In genomic region chr14:79076560-79077300, GRCm38 (mm10) we compare ENCODE assay signal across 11 mouse cellular contexts.
A peak's percentile ranks its signal among the peaks of the same experiment; 100 is the strongest.
DNase-seq lines count a peak whose midpoint lies in the region; ATAC-seq and TF ChIP-seq lines count a peak whose summit lies in the region.
"Had no signal": no experiment of that assay in that cellular context is flagged by ENCODE, and none has a peak within 500 bp of the region (broad histone marks: within the 10 kb centered on the region; RNA-seq: fewer than 3 reads in every experiment).

No protein-coding gene starts in this region.

- 0 out of 2 replicates have a peak, but pooled peaks cover 6% of the 10 kb centered on the region for H3K4me1 ChIP-seq in kidney, embryonic 14.5 days (ENCODE audit: control insufficient read depth, insufficient read depth, low read length)
- 0 out of 2 replicates have a peak, but pooled peaks cover 4% of the 10 kb centered on the region for H3K4me1 ChIP-seq in stomach, embryonic 14.5 days (ENCODE audit: control insufficient read depth, insufficient read depth, low read length)
- no peaks in the 10 kb centered on the region for H3K4me1 ChIP-seq in liver, postnatal 0 days (ENCODE audit: insufficient read depth)
- H3K4me1 ChIP-seq: midbrain, embryonic 13.5 days had no signal

- H3K36me3 ChIP-seq in kidney, embryonic 14.5 days (ENCODE audit: control insufficient read depth, insufficient read depth, low read length) = no peaks in the 10 kb centered on the region
- no peaks in the 10 kb centered on the region for H3K36me3 ChIP-seq in stomach, embryonic 14.5 days (ENCODE audit: control insufficient read depth, insufficient read depth, low read length)
- H3K36me3 ChIP-seq in liver, postnatal 0 days (replicated peaks; ENCODE audit: insufficient read depth, low read length) = 0 out of 2 replicates have a peak, but pooled peaks cover 3% of the 10 kb centered on the region
- H3K36me3 ChIP-seq: midbrain, embryonic 13.5 days had no signal

- no peak for TF ChIP-seq CTCF in liver, postnatal 0 days (IDR thresholded peaks at IDR 0.05; ENCODE audit: low read depth)

- WGBS in kidney, embryonic 14.5 days = 56% methylated on average over 9 of the region's 9 CpGs
- 60% methylated on average over 9 of the region's 9 CpGs for WGBS in stomach, embryonic 14.5 days
- WGBS in liver, postnatal 0 days (ENCODE audit: insufficient replicate concordance) = 78% methylated on average over 9 of the region's 9 CpGs

- no peak overlapping the region for H3K9ac ChIP-seq in kidney, embryonic 14.5 days (ENCODE audit: low read depth, low read length)
- no peak overlapping the region for H3K9ac ChIP-seq in stomach, embryonic 14.5 days (replicated peaks; ENCODE audit: low read depth, low read length)
- H3K9ac ChIP-seq in liver, postnatal 0 days (replicated peaks) = no peak overlapping the region
- H3K9ac ChIP-seq: midbrain, embryonic 13.5 days had no signal

- H3K4me2 ChIP-seq in kidney, embryonic 14.5 days (replicated peaks; ENCODE audit: low read depth, low read length) = no peak overlapping the region
- no peak overlapping the region for H3K4me2 ChIP-seq in stomach, embryonic 14.5 days (replicated peaks; ENCODE audit: low read depth, low read length)
- no peak overlapping the region for H3K4me2 ChIP-seq in liver, postnatal 0 days (ENCODE audit: low read depth, low read length)
- H3K4me2 ChIP-seq: midbrain, embryonic 13.5 days had no signal

- no peak overlapping the region for H3K4me3 ChIP-seq in kidney, embryonic 14.5 days (ENCODE audit: low read length)
- H3K4me3 ChIP-seq in stomach, embryonic 14.5 days (ENCODE audit: low read depth, low read length) = no peak overlapping the region
- no peak overlapping the region for H3K4me3 ChIP-seq in liver, postnatal 0 days (ENCODE audit: low read depth, low read length)
- H3K4me3 ChIP-seq: midbrain, embryonic 13.5 days had no signal

- no peak overlapping the region for H3K27ac ChIP-seq in kidney, embryonic 14.5 days (ENCODE audit: low read depth, low read length)
- peak overlapping the region; percentile 18; the same call in 1 of the 2 replicates for H3K27ac ChIP-seq in stomach, embryonic 14.5 days (ENCODE audit: low read length)
- no peak overlapping the region for H3K27ac ChIP-seq in liver, postnatal 0 days (ENCODE audit: low read depth)
- H3K27ac ChIP-seq: midbrain, embryonic 13.5 days had no signal

- intact Hi-C loops in heart, postnatal 36 days (cut with DNase I) = loop anchor here (2.0 kb wide), 1 partner anchor 24 kb away; no protein-coding TSS in a partner anchor

- no peaks in the 10 kb centered on the region for H3K27me3 ChIP-seq in kidney, embryonic 14.5 days (ENCODE audit: control insufficient read depth, insufficient read depth, low read length)
- no peaks in the 10 kb centered on the region for H3K27me3 ChIP-seq in stomach, embryonic 14.5 days (ENCODE audit: control insufficient read depth, insufficient read depth, low read length)
- H3K27me3 ChIP-seq in liver, postnatal 0 days (ENCODE audit: insufficient read depth, low read length) = no peaks in the 10 kb centered on the region
- H3K27me3 ChIP-seq: midbrain, embryonic 13.5 days had no signal

- no peaks in the 10 kb centered on the region for H3K9me3 ChIP-seq in kidney, embryonic 14.5 days (ENCODE audit: control insufficient read depth, low read length)
- H3K9me3 ChIP-seq in stomach, embryonic 14.5 days (ENCODE audit: control insufficient read depth, low read depth, low read length) = no peaks in the 10 kb centered on the region
- H3K9me3 ChIP-seq in liver, postnatal 0 days (ENCODE audit: low read length) = no peaks in the 10 kb centered on the region
- H3K9me3 ChIP-seq: G1E; midbrain, embryonic 13.5 days had no signal

- DNase-seq in kidney, adult 11 months = no peak
- peak; percentile 76 for DNase-seq in fibroblast of lung, adult 2 months (ENCODE audit: low read depth)
- peak; percentile 11 to 33 for DNase-seq in heart, postnatal 36 days
- DNase-seq in liver, postnatal 0 days = no peak
- DNase-seq in ovary, postnatal 36 days (ENCODE audit: low spot score) = no peak
- DNase-seq: left cerebral cortex, postnatal 4 days; thymus, adult 2 months had no signal

- TF ChIP-seq EP300 in liver, postnatal 0 days (IDR thresholded peaks at IDR 0.05; ENCODE audit: low read depth) = no peak

- ATAC-seq in kidney, embryonic 14.5 days (ENCODE audit: low FRiP score, low TSS enrichment) = peak; percentile 43; the same call in 1 of the 2 replicates
- no peak for ATAC-seq in stomach, embryonic 14.5 days (ENCODE audit: insufficient number of reproducible peaks, insufficient read depth, low FRiP score, low read depth)
- no peak for ATAC-seq in liver, postnatal 0 days
- ATAC-seq: midbrain, embryonic 13.5 days had no signal

Comparison
In these comparisons a context has a peak if more than half of its experiments do, and no peak if none do; other contexts are left out.
1. DNase-seq: peak in fibroblast of lung, adult 2 months (single experiment) and heart, postnatal 36 days (2 of 2); none in kidney, adult 11 months (single experiment), liver, postnatal 0 days (single experiment) and ovary, postnatal 36 days (single experiment).